Mouse (Mus musculus): ENCODE results near the gene Bsn.

Gene Bsn

GRCm38 (mm10) chr9:108150486-108150885 is 39.7 kb downstream of the Bsn start:
- in situ Hi-C loops (cut with MboI, MseI): no loop called here

DNA sequence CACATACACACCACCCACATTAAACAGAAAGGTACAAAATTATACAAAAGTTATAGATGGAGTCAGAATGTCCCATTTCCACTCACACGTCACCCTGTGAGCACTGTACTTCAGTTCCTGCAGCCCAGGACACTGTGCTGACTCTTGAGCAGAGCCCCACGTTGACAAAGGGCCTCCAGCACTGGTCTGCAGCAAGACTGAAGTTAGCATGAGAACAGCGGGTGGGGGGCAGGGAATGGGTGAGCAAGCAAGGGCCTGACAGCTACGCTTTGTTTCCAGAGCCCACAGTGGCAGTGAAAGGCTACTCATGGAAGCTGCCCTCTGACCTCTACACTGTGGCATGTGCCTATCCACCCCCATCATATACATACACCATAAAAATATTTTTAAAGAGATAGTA is 40.4 kb downstream of the Bsn start:
- in situ Hi-C loops (cut with MboI, MseI): loop anchor here in 1 of 2 experiments (10.0 kb wide), 1 partner anchor 785 kb away; the partner anchor contains the start of gene Uqcrc1

GRCm38 (mm10) chr9:108147606-108148005 is 42.6 kb downstream of the Bsn start:
- in situ Hi-C loops (cut with MboI, MseI): loop anchor here in 1 of 2 experiments (10.0 kb wide), 1 partner anchor 787 kb away; the partner anchor contains the start of gene Uqcrc1

DNA sequence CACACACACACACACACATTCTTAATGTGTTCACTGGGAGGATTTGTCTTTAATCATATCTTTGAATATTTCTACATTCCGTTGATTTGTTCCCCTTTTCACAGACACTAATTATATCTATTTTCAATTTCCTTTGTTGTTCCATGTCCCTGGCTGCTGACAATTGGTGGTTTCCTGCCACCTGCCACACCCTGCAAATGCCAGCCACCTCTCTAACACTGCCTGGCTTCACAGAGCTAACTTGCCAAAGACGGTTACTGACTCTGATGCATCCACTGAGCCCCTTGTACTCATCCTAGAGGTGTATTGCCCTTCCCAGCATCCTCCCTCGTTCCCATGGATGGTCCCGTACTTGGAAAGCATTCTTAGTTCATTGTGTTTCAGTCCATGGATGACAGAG is 43.7 kb downstream of the Bsn start:
- in situ Hi-C loops (cut with MboI, MseI): loop anchor here in 1 of 2 experiments (10.0 kb wide), 1 partner anchor 788 kb away; the partner anchor contains the start of gene Uqcrc1

DNA sequence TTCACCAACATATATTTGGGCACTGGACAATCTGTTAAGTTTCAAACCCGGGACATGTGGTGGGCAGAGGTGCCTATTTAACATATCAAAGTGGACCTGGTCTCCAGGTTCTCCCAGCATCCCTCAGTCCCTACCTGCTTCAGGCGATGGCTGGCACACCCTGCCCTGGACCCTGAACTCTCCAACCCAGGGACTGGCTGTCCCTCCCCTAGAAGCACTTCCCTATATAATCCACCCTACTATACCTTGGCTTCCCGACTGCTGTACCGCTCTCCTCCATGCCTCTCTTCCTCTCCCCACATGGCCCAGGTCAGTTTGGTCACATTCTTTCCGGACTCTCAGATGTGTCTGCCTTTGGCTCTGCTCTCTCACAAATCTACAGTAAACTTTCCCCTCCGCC is 44.4 kb downstream of the Bsn start:
- in situ Hi-C loops (cut with MboI, MseI): loop anchor here in 1 of 2 experiments (10.0 kb wide), 1 partner anchor 789 kb away; the partner anchor contains the start of gene Uqcrc1

- in situ Hi-C loops (cut with MboI, MseI): loop anchor here (5.0 to 10.0 kb wide), 2 partner anchors 48 to 790 kb away; partner anchors contain the start of genes Bsn (in 1 of the 2) and Uqcrc1 (in 1 of the 2)
Measured at GRCm38 (mm10) chr9:108144371-108145270, 45.6 kb downstream of the Bsn start.

GRCm38 (mm10) chr9:108143470-108143869 is 46.7 kb downstream of the Bsn start:
- in situ Hi-C loops (cut with MboI, MseI): loop anchor here (5.0 to 10.0 kb wide), 2 partner anchors 49 to 791 kb away; partner anchors contain the start of genes Bsn (in 1 of the 2) and Uqcrc1 (in 1 of the 2)

- in situ Hi-C loops (cut with MboI, MseI): loop anchor here (5.0 to 10.0 kb wide), 2 partner anchors 51 to 793 kb away; partner anchors contain the start of genes Bsn (in 1 of the 2) and Uqcrc1 (in 1 of the 2)
Measured at GRCm38 (mm10) chr9:108141387-108141786, 48.8 kb downstream of the Bsn start.

GRCm38 (mm10) chr9:108139963-108140695 is 50.1 kb downstream of the Bsn start:
- in situ Hi-C loops (cut with MboI, MseI): loop anchor here (5.0 to 10.0 kb wide), 4 partner anchors 43 to 795 kb away; partner anchors contain the start of genes Bsn (in 1 of the 2) and Uqcrc1 (in 1 of the 2)

DNA sequence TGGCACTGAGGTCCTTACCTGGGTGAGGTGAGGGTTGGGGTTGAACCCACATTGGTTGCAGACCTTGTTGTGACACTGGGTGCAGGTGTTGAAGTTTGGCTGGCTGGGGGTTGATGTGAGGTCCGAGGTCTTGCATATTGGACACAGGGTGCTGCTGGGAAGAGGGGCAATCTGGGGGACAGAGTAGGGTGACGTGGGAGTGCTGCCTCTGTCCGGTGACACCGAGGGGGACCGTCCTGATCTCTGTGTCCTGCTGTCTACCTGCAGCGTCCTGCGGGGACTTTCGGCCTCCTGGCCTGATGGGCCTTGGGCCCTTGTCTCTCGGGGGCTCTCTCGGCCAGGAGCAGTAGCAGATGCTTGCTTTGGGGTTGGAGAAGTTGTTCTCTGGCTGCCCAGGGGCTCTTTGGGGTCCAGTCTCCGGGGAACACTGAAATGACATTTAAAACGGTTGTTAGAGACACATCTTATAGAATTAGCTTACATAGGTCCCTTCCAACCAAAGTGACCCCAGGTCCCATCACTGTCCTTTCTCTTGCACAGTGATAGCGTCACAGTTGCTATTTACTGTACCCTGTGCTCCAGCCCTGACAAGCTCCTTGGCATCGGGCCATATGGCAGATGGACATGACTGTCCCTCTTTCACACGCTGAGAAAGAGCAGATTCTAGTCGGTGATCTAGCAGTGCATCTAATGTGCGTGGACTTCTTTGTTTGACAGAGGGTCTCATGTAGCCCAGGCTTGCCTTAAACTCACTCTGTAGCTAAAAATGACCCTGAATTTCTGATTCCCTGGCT is 50.8 kb downstream of the Bsn start:
- in situ Hi-C loops (cut with MboI, MseI): loop anchor here (5.0 kb wide), 2 partner anchors 42 to 63 kb away; no protein-coding TSS in a partner anchor

DNA sequence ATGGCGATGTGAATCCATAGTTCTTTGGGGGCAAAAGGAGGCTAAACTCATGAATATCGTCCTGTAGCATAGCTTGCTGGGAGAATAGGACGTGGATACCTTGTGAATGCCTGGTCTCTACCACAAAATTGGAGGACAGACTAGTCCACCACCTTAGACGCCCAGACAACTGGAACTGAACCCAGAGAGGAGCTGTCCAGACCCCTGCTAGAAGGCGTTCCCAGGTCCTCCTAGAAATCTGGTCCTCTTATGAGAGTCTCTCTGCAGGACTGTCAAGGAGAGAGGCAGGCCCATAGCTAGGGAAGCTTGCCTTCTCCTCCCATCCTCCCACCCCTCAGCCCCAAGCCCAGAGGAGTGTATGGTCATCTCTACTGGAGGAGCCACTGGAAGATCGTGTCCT is 52.1 kb downstream of the Bsn start:
- in situ Hi-C loops (cut with MboI, MseI): loop anchor here (5.0 kb wide), 2 partner anchors 41 to 64 kb away; no protein-coding TSS in a partner anchor

DNA sequence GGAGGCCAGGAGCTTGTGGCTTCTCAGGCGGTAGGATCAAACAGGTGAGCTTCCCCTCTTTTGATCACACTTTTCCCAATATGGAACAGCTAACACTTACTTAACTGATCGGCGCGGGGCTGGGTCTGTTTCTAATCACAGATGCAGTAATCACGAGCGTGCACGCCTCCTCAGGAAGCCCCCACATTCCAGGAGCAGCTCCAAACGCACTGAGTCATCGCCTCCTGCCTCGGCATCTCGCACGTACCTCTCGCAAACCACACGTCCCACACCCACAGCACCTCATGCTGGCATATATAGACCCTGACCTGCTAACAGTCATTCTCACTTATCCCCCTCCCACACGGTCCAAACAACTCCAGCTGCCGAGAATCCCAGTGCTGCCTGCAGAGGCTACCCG is 52.7 kb downstream of the Bsn start:
- in situ Hi-C loops (cut with MboI, MseI): loop anchor here (5.0 kb wide), 2 partner anchors 40 to 65 kb away; no protein-coding TSS in a partner anchor

DNA sequence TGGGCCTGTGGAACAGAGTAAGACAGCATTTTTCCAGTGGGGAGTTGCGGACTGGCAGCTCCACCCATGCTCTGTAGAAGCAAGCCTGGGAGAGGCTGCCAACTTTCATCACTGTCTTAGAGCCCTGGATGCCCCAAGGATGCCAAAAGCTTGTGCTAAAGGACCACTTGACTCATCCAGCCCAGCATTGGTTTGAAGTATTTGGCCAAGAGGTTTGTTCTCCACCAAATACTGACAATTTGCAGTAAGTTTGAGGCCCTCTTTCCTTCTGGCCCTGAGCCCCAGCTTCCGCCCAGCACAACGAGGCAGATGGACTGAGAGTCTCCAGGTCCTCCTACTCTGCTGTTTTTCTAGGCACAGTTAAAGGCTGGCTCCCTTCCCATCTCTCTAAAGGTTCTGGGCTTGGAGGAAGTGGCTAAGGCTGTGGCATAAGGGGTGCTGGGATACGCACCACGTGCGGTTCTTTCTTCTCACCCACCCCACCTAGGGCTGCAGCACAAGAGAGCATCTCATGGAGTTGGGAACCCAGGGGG is 53.2 kb downstream of the Bsn start:
- in situ Hi-C loops (cut with MboI, MseI): loop anchor here (5.0 kb wide), 2 partner anchors 40 to 65 kb away; no protein-coding TSS in a partner anchor

DNA sequence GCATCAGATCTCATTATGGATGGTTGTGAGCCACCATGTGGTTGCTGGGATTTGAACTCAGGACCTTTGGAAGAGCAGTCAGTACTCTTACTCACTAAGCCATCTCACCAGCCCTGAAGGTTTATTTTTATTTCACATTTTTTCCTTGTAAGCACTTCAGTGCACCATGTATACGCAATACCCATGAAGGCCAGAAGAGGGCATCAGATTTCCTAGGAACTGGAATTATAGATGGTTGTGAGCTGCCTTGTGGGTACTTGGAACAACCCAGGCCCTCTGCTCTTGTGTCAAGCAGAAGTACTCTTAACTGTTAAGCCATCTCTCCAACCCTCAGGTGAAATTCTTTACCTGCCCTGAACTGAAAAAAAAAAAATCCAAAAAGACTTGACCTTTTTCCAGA is 54.0 kb downstream of the Bsn start:
- in situ Hi-C loops (cut with MboI, MseI): loop anchor here (5.0 kb wide), 2 partner anchors 39 to 66 kb away; no protein-coding TSS in a partner anchor

DNA sequence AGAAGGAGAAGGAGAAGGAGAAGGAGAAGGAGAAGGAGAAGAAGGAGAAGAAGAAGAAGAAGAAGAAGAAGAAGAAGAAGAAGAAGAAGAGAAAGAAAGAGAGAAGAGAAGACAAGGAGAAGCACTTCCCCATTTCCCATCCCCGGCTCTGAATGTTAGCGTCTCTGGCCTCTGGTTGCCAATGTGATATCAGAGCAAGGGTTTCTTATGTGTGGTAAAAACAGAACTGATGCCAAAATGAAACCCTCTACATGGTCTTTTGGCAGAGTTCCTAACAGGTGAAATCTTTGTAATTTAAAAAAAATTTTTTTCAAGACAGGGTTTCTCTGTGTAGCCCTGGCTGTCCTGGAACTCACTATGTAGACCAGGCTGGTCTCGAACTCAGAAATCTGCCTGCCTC is 54.5 kb downstream of the Bsn start:
- in situ Hi-C loops (cut with MboI, MseI): loop anchor here (5.0 kb wide), 2 partner anchors 38 to 67 kb away; no protein-coding TSS in a partner anchor

GRCm38 (mm10) chr9:108133478-108133877 is 56.7 kb downstream of the Bsn start:
- in situ Hi-C loops (cut with MboI, MseI): no loop called here

- in situ Hi-C loops (cut with MboI, MseI): no loop called here
Measured at GRCm38 (mm10) chr9:108132373-108132772, 57.8 kb downstream of the Bsn start.

GRCm38 (mm10) chr9:108131502-108131901 is 58.7 kb downstream of the Bsn start:
- in situ Hi-C loops (cut with MboI, MseI): no loop called here

DNA sequence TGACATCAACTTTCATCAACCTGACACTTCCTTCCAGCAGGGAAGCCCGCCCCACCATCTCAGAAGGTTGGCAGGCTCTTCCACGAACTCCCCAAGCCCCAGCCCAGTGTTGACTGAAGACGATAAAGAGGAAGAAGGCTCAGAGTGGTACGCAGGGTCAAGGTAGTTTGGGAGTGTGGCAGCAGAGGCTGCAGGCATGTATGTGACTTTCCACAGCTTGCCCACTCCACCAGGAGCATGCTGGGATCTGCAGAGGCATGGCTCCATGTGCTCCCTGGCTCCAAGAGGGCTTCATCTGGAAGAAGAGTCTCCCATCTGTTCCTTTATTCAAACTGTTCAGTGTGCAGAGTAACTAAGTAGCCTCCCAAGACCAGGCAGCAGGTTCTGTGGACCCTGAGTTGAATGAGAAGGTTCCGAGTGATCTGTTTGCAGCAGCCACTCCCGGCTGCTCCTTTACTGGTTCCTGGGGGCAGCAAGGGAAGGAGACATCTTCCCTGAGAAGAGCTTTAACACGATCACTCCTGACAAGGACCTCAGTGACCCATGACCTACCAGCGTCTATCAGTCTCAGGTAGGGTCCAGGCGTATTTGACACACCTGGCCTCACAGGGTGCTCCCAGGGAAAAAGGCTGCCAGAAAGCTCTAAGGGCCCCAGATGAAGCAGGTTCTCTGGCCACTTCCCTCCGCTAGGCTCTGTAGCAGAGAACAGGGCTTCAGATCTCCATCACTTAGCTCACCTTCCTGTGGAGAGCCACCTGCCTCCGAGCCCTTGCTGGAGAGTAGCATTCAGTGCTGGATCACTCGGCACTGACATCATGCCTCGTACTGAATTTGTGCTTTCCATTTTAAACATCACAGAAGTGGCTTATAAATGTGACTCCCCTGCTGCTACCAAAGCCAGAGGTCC is 60.9 kb downstream of the Bsn start:
- in situ Hi-C loops (cut with MboI, MseI): no loop called here
